Mouse (Mus musculus) G1E (cell line): ENCODE data around the gene Hid1.

Source experiments
- CTCF ChIP-seq: IDR thresholded peaks from 2 replicates; pipeline ENCODE4 v1.5.1; 2012; ENCODE audit warnings: low read depth, low read length, inconsistent platforms, mixed read lengths
- GATA1 ChIP-seq: IDR thresholded peaks from 2 replicates; pipeline ENCODE4 v1.6.1; 2012; ENCODE audit warnings: borderline replicate concordance, low read length, inconsistent platforms, mixed read lengths
- GATA2 ChIP-seq: IDR thresholded peaks from 2 replicates; pipeline ENCODE4 v1.6.1; 2012; ENCODE audit warnings: low read depth, low read length, inconsistent platforms, borderline replicate concordance
- POLR2AphosphoS5 ChIP-seq: IDR thresholded peaks from 2 replicates; pipeline ENCODE4 v1.6.1; 2012; ENCODE audit warnings: low read depth, low read length, inconsistent platforms; ENCODE audit not compliant: insufficient replicate concordance
- TAL1 ChIP-seq: conservative IDR thresholded peaks from 2 replicates; pipeline ENCODE4 v1.6.1; 2012; ENCODE audit warnings: low read depth, low read length, inconsistent platforms, mixed read lengths

- no peak for TF ChIP-seq CTCF
- no peak for TF ChIP-seq GATA2
- TF ChIP-seq GATA1: no peak
- TF ChIP-seq POLR2AphosphoS5: no peak
- no peak for TF ChIP-seq TAL1
Measured at GRCm38 (mm10) chr11:115358468-115358867, 9.1 kb downstream of the Hid1 start.
